Mouse (Mus musculus) brain, adult 10 weeks (tissue): ENCODE measurements around the gene Chl1. TPM values are rescaled to one million over a fixed set of nuclear protein-coding genes. Genes with fewer than 3 reads are reported as not detected.

Experiments
- polyA plus RNA-seq: library from polyadenylated mRNA; stranded (reverse); fragments of 350-450 nt; fragmentation: Illumina TruSeq; extraction: RNeasy Lipid Tissue Mini Kit (QIAGEN cat#74804); gene quantifications from one replicate; pipeline ENCODE4 v1.2.3, GENCODE M21; 2015; ENCODE audit warnings: low read depth, low replicate concordance

Gene Chl1
- polyA plus RNA-seq, result 55.0 TPM

DNA sequence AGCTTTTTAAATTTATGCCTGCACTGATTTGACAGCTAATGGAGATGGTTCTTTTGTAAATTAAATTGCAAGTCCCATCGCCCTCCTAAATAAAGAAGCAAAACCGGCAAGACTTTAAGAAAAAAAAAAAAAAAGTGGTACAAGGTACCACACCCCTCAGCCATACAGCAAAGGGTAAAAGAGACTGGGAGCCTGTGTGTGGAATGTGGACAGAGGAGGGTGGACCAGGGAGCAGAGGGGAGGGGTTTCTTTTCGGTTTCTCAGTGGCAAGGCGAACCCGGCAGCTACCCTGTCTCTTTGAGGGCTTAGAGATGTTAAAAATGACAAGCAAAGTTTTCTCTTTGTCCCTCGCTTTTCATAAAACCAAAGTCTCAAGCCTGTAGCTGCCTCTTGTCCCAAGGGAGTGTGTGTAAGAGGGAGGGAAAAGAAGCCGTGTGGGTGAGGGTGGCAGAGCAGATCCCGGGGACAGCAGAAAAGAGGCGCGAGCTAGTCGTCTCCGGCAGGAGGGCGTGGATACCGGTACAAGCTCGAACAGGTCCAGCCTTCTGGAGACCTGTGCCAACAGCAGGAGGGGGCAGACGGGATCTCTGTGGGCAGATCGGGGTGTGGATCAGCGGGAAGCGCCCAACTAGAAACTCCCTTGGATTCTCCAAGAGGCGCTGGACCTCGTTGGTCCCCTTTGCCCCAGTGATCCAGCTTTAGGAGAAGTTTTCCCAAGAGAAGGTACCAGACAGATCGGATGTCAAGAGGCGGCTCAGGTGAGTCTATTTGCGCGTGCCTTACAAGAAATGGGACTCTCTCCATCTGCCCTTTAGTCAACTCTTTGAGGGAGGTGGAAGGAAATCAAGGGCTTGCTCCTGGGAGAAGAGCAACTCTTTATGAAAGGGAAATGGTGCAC is at the start of gene Chl1:
Gene Chl1 (plus strand): TSS at position 195 of the 898 bp plus-strand sequence.

